Mouse (Mus musculus): ENCODE data around the gene Matn4.
"Not testable (repeated sequence)": the region's sequence is repeated elsewhere in the genome, so short reads cannot be mapped to it uniquely, and the experiment has no call there.

Gene Matn4

GRCm38 (mm10) chr2:164372408-164373053, 32.4 kb downstream of the Matn4 start:
- DNase-seq (ENCODE audit: low spot score in 2 of 2), result no peak

GRCm38 (mm10) chr2:164371371-164371770, 33.6 kb downstream of the Matn4 start:
- DNase-seq (ENCODE audit: low spot score in 2 of 2), result no peak

- no peak for DNase-seq (ENCODE audit: low spot score in 2 of 2)
These were observed 36.3 kb downstream of the Matn4 start for GRCm38 (mm10) chr2:164368620-164369105.

- no peak for DNase-seq (ENCODE audit: low spot score in 2 of 2)
These were observed 38.0 kb downstream of the Matn4 start for GRCm38 (mm10) chr2:164366947-164367346.

- no peak for DNase-seq (ENCODE audit: low spot score in 2 of 2)
These were observed 43.8 kb downstream of the Matn4 start for GRCm38 (mm10) chr2:164360974-164361657.

- no peak for DNase-seq (ENCODE audit: low spot score in 2 of 2)
These were observed 45.3 kb downstream of the Matn4 start for GRCm38 (mm10) chr2:164359668-164360067.

- DNase-seq (ENCODE audit: low spot score in 2 of 2), result no peak
These were observed 45.9 kb downstream of the Matn4 start for GRCm38 (mm10) chr2:164359031-164359430.

GRCm38 (mm10) chr2:164358373-164358772, 46.6 kb downstream of the Matn4 start:
- no peak for DNase-seq (ENCODE audit: low spot score in 2 of 2)

- no peak for DNase-seq (ENCODE audit: low spot score in 2 of 2)
These were observed 48.6 kb downstream of the Matn4 start for GRCm38 (mm10) chr2:164356177-164356967.

- no peak for DNase-seq (ENCODE audit: low spot score in 2 of 2)
These were observed 51.6 kb downstream of the Matn4 start for GRCm38 (mm10) chr2:164353356-164353755.

- DNase-seq (ENCODE audit: low spot score in 2 of 2), result no peak
These were observed 52.3 kb downstream of the Matn4 start for GRCm38 (mm10) chr2:164352697-164353096.

GRCm38 (mm10) chr2:164348980-164349379, 56.0 kb downstream of the Matn4 start:
- DNase-seq (ENCODE audit: low spot score in 2 of 2), result no peak

GRCm38 (mm10) chr2:164347697-164348096, 57.3 kb downstream of the Matn4 start:
- not testable (repeated sequence) for DNase-seq (ENCODE audit: low spot score in 2 of 2)

GRCm38 (mm10) chr2:164343732-164344131, 61.2 kb downstream of the Matn4 start:
- not testable (repeated sequence) for DNase-seq (ENCODE audit: low spot score in 2 of 2)
